ENCODE assay signal across 20 mouse cellular contexts in the genomic region with DNA sequence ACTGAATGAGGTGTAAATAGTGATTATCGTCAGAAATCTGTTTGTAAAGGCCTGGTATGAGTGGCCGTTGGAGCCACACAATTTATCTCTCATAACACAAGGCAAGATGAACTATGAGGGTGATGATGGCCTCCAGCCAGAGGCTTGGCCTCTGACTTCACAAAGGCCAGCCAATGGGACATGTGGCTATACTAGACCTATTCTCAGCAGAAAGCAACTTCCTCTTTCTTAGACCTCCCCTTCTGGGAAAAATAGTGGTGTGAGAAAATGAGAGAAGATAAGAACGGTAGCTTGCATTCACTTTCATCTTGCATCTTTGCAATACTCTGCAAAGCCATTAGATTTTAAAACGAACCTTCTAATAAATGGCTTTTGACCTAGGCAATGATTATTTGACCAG.
DNase-seq lines count a peak whose midpoint lies in the region; ATAC-seq and TF ChIP-seq lines count a peak whose summit lies in the region.
"Had no signal": no experiment of that assay in that cellular context is flagged by ENCODE, and none has a peak within 500 bp of the region (broad histone marks: within the 10 kb centered on the region; RNA-seq: fewer than 3 reads in every experiment).

No protein-coding gene starts in this region.

- H3K9me3 ChIP-seq in G1E (replicated peaks): no peaks in the 10 kb centered on the region
- no peaks in the 10 kb centered on the region for H3K9me3 ChIP-seq in liver, embryonic 14.5 days (ENCODE audit: control insufficient read depth, low read length)
- H3K9me3 ChIP-seq: limb, embryonic 10.5 days; lung, embryonic 15.5 days; stomach, embryonic 15.5 days had no signal

- H3K36me3 ChIP-seq in G1E (replicated peaks): no peaks in the 10 kb centered on the region
- H3K36me3 ChIP-seq in liver, embryonic 14.5 days (replicated peaks; ENCODE audit: control insufficient read depth, insufficient read depth, low read depth): no peaks in the 10 kb centered on the region
- H3K36me3 ChIP-seq: limb, embryonic 10.5 days; lung, embryonic 15.5 days; stomach, embryonic 15.5 days had no signal

- no peaks in the 10 kb centered on the region for H3K27me3 ChIP-seq in G1E (ENCODE audit: insufficient read depth, low read length)
- H3K27me3 ChIP-seq in liver, embryonic 14.5 days (ENCODE audit: control insufficient read depth, insufficient read depth, low read length): no peaks in the 10 kb centered on the region
- H3K27me3 ChIP-seq: lung, embryonic 15.5 days; stomach, embryonic 15.5 days had no signal

- H3K4me3 ChIP-seq in G1E (ENCODE audit: low read depth, low read length): peak overlapping the region; percentile 53; the same call in 1 of the 2 replicates
- no peak overlapping the region for H3K4me3 ChIP-seq in liver, embryonic 14.5 days (ENCODE audit: insufficient read depth in 1 of 2, low read depth in 2 of 2, low read length in 2 of 2)
- H3K4me3 ChIP-seq: heart, adult 2 months; limb, embryonic 10.5 days; lung, embryonic 15.5 days; myocyte; stomach, embryonic 15.5 days had no signal

- peak; percentile 43; the same call in 1 of the 2 replicates for TF ChIP-seq EP300 in liver, embryonic 14.5 days (IDR thresholded peaks at IDR 0.05; ENCODE audit: low read depth)

- ATAC-seq in G1E (ENCODE audit: extremely low read depth, insufficient number of reproducible peaks, low FRiP score, poor library complexity, severe bottlenecking): peak; percentile 93
- peak; percentile 79 for ATAC-seq in liver, embryonic 14.5 days (ENCODE audit: insufficient read depth)
- ATAC-seq in CD4-positive, CD25-positive, alpha-beta regulatory T cell, adult 4 months: no peak
- ATAC-seq: activated CD4-positive, CD25-positive, alpha-beta regulatory T cell, adult 4 months; forebrain, embryonic 14.5 days had no signal

- WGBS in liver, embryonic 14.5 days (ENCODE audit: insufficient replicate concordance): 10% methylated on average over 4 of the region's 4 CpGs

- H3K27ac ChIP-seq in liver, embryonic 14.5 days: no peak overlapping the region
- H3K27ac ChIP-seq: heart, adult 2 months; hindbrain, embryonic 14.5 days; limb, embryonic 10.5 days; lung, embryonic 15.5 days; stomach, embryonic 15.5 days had no signal

- H3K4me2 ChIP-seq in liver, embryonic 14.5 days (ENCODE audit: low read depth): no peak overlapping the region
- H3K4me2 ChIP-seq: hindbrain, embryonic 14.5 days; lung, embryonic 15.5 days; midbrain, embryonic 11.5 days; stomach, embryonic 15.5 days had no signal

- peaks cover 77% of the 10 kb centered on the region for H3K4me1 ChIP-seq in G1E (ENCODE audit: insufficient read depth, low read depth, low read length)
- H3K4me1 ChIP-seq in liver, embryonic 14.5 days (replicated peaks; ENCODE audit: control insufficient read depth in 2 of 2, insufficient read depth in 2 of 2, low read length in 1 of 2): peaks cover 0 to 14% of the 10 kb centered on the region in 2 experiments; a peak in 2 of 4 replicates
- H3K4me1 ChIP-seq: lung, embryonic 15.5 days; stomach, embryonic 15.5 days had no signal

- no peak for TF ChIP-seq CTCF in G1E (IDR thresholded peaks at IDR 0.05; ENCODE audit: low read depth, low read length)
- no peak for TF ChIP-seq CTCF in liver, embryonic 14.5 days (IDR thresholded peaks at IDR 0.05; ENCODE audit: low read depth)

- DNase-seq in G1E (ENCODE audit: low spot score) (peak; percentile 67), MEL-GATA-1-ER (ENCODE audit: extremely low read depth, low read depth) (peak; percentile 99), adipocyte (ENCODE audit: low spot score) (no peak)
- peak; percentile 59 for DNase-seq in kidney, postnatal 10 days
- peak; percentile 3 to 15 (median 13) for DNase-seq in liver, embryonic 14.5 days (ENCODE audit: low read depth in 3 of 3, low spot score in 3 of 3)
- DNase-seq in layer of hippocampus, adult 9-11 months: no peak
- DNase-seq: cerebellum, adult 8-10 months; embryo, embryonic 11 days; heart, adult 2 months; right cerebral cortex, adult 18-20 months; spleen, adult 18-20 months had no signal

- no peak overlapping the region for H3K9ac ChIP-seq in liver, embryonic 14.5 days (replicated peaks)
- H3K9ac ChIP-seq: hindbrain, embryonic 14.5 days; lung, embryonic 15.5 days; stomach, embryonic 15.5 days had no signal

Comparison
In these comparisons a context has a peak if more than half of its experiments do, and no peak if none do; other contexts are left out.
1. DNase-seq: peak in G1E (single experiment), MEL-GATA-1-ER (single experiment), kidney, postnatal 10 days (single experiment) and liver, embryonic 14.5 days (3 of 3); none in layer of hippocampus, adult 9-11 months (single experiment) and adipocyte (single experiment).